Mouse (Mus musculus) frontal cortex, adult 2 months (tissue): Measurements from ENCODE around the gene Jag2. TPM values are rescaled to one million over a fixed set of nuclear protein-coding genes. Genes with fewer than 3 reads are reported as not detected.

ENCODE experiments used
- DNase-seq, 2 experiments: peaks; one replicate each; pipeline ENCODE4 v3.0.0; 2022; ENCODE audit warnings: low spot score in 1 of 2; ENCODE audit errors: extremely low spot score in 1 of 2
- polyA plus RNA-seq: library from polyadenylated mRNA; depleted of rRNA; stranded (reverse); fragments of >200 nt; gene quantifications from 2 replicates; pipeline ENCODE4 v1.2.3, GENCODE M21; 2012; rRNA removed

Gene Jag2
- polyA plus RNA-seq, result 43.0 and 48.3 TPM in 2 replicates

GRCm38 (mm10) chr12:112929562-112930352 is at the start of gene Jag2:
Gene Jag2 (minus strand): TSS chr12:112929776.
- peak in 1 of 2 experiments; percentile 77 for DNase-seq

- DNase-seq, result no peak
These were observed 47.6 kb upstream of the Jag2 start for GRCm38 (mm10) chr12:112977156-112977555.

GRCm38 (mm10) chr12:112976371-112977073 is 46.9 kb upstream of the Jag2 start, which contains the start of gene Btbd6:
Gene Btbd6 (plus strand): TSS chr12:112976482.
- DNase-seq, result peak; percentile 80 to 93

GRCm38 (mm10) chr12:112974736-112975135 is 45.2 kb upstream of the Jag2 start:
- DNase-seq, result no peak

GRCm38 (mm10) chr12:112969616-112970015 is 40.0 kb upstream of the Jag2 start:
- no peak for DNase-seq

- no peak for DNase-seq
These were observed 39.4 kb upstream of the Jag2 start for GRCm38 (mm10) chr12:112968943-112969342.

GRCm38 (mm10) chr12:112965783-112966182 is 36.2 kb upstream of the Jag2 start:
- no peak for DNase-seq

GRCm38 (mm10) chr12:112961872-112962271 is 32.3 kb upstream of the Jag2 start:
- DNase-seq, result no peak

GRCm38 (mm10) chr12:112961428-112961827 is 31.9 kb upstream of the Jag2 start:
- DNase-seq, result no peak

GRCm38 (mm10) chr12:112959421-112959820 is 29.8 kb upstream of the Jag2 start:
- DNase-seq, result no peak

GRCm38 (mm10) chr12:112958303-112958702 is 28.7 kb upstream of the Jag2 start:
- DNase-seq, result peak in 1 of 2 experiments; percentile 53

- DNase-seq, result peak in 1 of 2 experiments; percentile 84
These were observed 26.2 kb upstream of the Jag2 start for GRCm38 (mm10) chr12:112955800-112956199.

GRCm38 (mm10) chr12:112952926-112953565 is 23.5 kb upstream of the Jag2 start:
- no peak for DNase-seq

GRCm38 (mm10) chr12:112952433-112952832 is 22.9 kb upstream of the Jag2 start:
- DNase-seq, result no peak

- no peak for DNase-seq
These were observed 21.7 kb upstream of the Jag2 start for GRCm38 (mm10) chr12:112951150-112951842.

GRCm38 (mm10) chr12:112950761-112951129 is 21.2 kb upstream of the Jag2 start:
- no peak for DNase-seq

- peak; percentile 85 to 95 for DNase-seq
These were observed 20.6 kb upstream of the Jag2 start for GRCm38 (mm10) chr12:112950040-112950760.

GRCm38 (mm10) chr12:112947307-112947706 is 17.7 kb upstream of the Jag2 start:
- DNase-seq, result peak in 1 of 2 experiments; percentile 57

GRCm38 (mm10) chr12:112943669-112944068 is 14.1 kb upstream of the Jag2 start:
- DNase-seq, result no peak
